Mouse (Mus musculus): ENCODE results near the gene Ankrd40. TPM values are rescaled to one million over a fixed set of nuclear protein-coding genes. Genes with fewer than 3 reads are reported as not detected.

Gene Ankrd40
- total and polyA plus RNA-seq, 3 experiments, result 56.0 to 98.8 (median 62.0) TPM

GRCm38 (mm10) chr11:94351094-94351493, 23.3 kb downstream of the Ankrd40 start:
- H3K4me1 ChIP-seq (ENCODE audit: control insufficient read depth in 1 of 2, insufficient read depth in 2 of 2), result peaks cover 6 to 35% of the 10 kb centered on the region in 2 experiments
- H3K36me3 ChIP-seq (replicated peaks in 1 of 2; ENCODE audit: control insufficient read depth in 1 of 2, insufficient read depth in 1 of 2, low read length in 1 of 2), result no peaks in the 10 kb centered on the region
- no peak for TF ChIP-seq USF2 (conservative IDR thresholded peaks at IDR 0.05; ENCODE audit: low read depth, low read length)
- no peak for TF ChIP-seq USF1 (IDR thresholded peaks at IDR 0.05; ENCODE audit: low read depth, low read length)
- no peak for TF ChIP-seq KAT2A (IDR thresholded peaks at IDR 0.05; ENCODE audit: insufficient replicate concordance, low read length)
- TF ChIP-seq MAFK (IDR thresholded peaks at IDR 0.05; ENCODE audit: insufficient replicate concordance, low read length), result peak; percentile 55; the same call in 1 of the 2 replicates
- no peak for TF ChIP-seq CHD2 (IDR thresholded peaks at IDR 0.05; ENCODE audit: low read length)
- peaks cover 4% of the 10 kb centered on the region for H3K9me3 ChIP-seq (replicated peaks; ENCODE audit: low read length)
- H3K4me2 ChIP-seq (ENCODE audit: insufficient read depth, low read depth, poor library complexity, severe bottlenecking), result no peak overlapping the region
- H3K4me3 ChIP-seq (replicated peaks in 1 of 3; ENCODE audit: low read depth in 2 of 3, low read length in 2 of 3, poor library complexity in 1 of 3), result no peak overlapping the region
- in situ Hi-C loops (cut with MboI; ENCODE audit: low pct_ligation_motif_present, low pct_unique_long_range_greater_than_20kb, low sequenced_read_pairs), result no loop called here
- no peak for DNase-seq (ENCODE audit: extremely low read depth)
- no peak overlapping the region for H3K9ac ChIP-seq (ENCODE audit: insufficient read depth, low read depth)
- dilution Hi-C loops (cut with MboI; ENCODE audit: extremely low pct_ligation_motif_present, extremely low pct_unique_long_range_greater_than_20kb, low sequenced_read_pairs), result no loop called here
- H3K79me2 ChIP-seq (replicated peaks; ENCODE audit: control insufficient read depth, extremely low read depth, insufficient read depth, poor library complexity, severe bottlenecking), result no peaks in the 10 kb centered on the region
- no peaks in the 10 kb centered on the region for H3K27me3 ChIP-seq (replicated peaks)
- H3K27ac ChIP-seq (ENCODE audit: insufficient read depth, low read depth), result no peak overlapping the region

DNA sequence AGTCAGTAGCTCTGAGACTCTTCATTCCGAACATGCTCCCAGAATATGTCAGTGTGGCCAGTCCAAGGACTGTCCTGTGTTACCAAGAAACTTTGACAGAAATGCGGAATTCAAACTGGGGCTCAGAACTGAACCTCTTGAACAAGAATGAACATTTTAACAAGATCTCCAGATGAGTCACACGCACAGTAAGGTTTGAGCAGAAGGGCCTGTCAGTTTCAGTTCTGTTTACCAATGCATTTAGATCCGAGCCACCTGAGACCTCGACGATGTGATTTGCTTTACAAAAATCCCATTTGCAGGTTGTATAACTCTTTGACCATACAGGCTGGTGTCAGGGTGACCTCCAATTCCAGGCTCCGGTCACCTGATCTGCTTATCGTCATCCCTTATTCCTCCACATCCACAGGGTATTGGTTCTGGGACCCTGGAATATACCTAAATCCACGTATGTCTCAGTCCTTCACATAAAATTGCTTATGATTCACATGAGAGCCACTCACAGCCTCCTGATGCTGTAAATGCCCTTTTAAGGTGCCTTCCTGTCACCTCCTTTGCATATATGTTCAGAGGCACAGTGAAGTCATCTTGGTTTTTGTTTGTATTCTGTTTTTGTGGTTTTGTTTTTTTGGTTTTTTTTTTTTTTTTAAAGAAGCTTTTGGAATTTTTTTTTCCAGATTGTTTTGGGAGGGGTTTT, 27.9 kb downstream of the Ankrd40 start:
- peak overlapping the region; percentile 95 for H3K4me2 ChIP-seq (ENCODE audit: insufficient read depth, low read depth, poor library complexity, severe bottlenecking)
- H3K9me3 ChIP-seq (replicated peaks; ENCODE audit: low read length), result no peaks in the 10 kb centered on the region
- peaks cover 24 to 56% of the 10 kb centered on the region in 2 experiments for H3K4me1 ChIP-seq (ENCODE audit: control insufficient read depth in 1 of 2, insufficient read depth in 2 of 2)
- H3K27ac ChIP-seq (ENCODE audit: insufficient read depth, low read depth), result peak overlapping the region; percentile 27
- DNase-seq (ENCODE audit: extremely low read depth), result peak; percentile 84
- dilution Hi-C loops (cut with MboI; ENCODE audit: extremely low pct_ligation_motif_present, extremely low pct_unique_long_range_greater_than_20kb, low sequenced_read_pairs) (no loop called here), in situ Hi-C loops (cut with MboI; ENCODE audit: low pct_ligation_motif_present, low pct_unique_long_range_greater_than_20kb, low sequenced_read_pairs) (no loop called here)
- H3K27me3 ChIP-seq (replicated peaks), result no peaks in the 10 kb centered on the region
- H3K4me3 ChIP-seq (replicated peaks in 1 of 3; ENCODE audit: low read depth in 2 of 3, low read length in 2 of 3, poor library complexity in 1 of 3), result peak overlapping the region in 1 of 3 experiments; percentile 4
- H3K9ac ChIP-seq (ENCODE audit: insufficient read depth, low read depth), result no peak overlapping the region
- no peaks in the 10 kb centered on the region for H3K79me2 ChIP-seq (replicated peaks; ENCODE audit: control insufficient read depth, extremely low read depth, insufficient read depth, poor library complexity, severe bottlenecking)
- H3K36me3 ChIP-seq (replicated peaks in 1 of 2; ENCODE audit: control insufficient read depth in 1 of 2, insufficient read depth in 1 of 2, low read length in 1 of 2), result no peaks in the 10 kb centered on the region
- peak; percentile 86 for TF ChIP-seq MYC (IDR thresholded peaks at IDR 0.05; ENCODE audit: low read depth, low read length)
- TF ChIP-seq CHD1 (IDR thresholded peaks at IDR 0.05; ENCODE audit: low read depth, low read length), result no peak
- no peak for TF ChIP-seq PAX5 (IDR thresholded peaks at IDR 0.05; ENCODE audit: low read length)
- no peak for TF ChIP-seq USF2 (conservative IDR thresholded peaks at IDR 0.05; ENCODE audit: low read depth, low read length)
- no peak for TF ChIP-seq UBTF (IDR thresholded peaks at IDR 0.05; ENCODE audit: low read depth, low read length)
- no peak for TF ChIP-seq NELFE (IDR thresholded peaks at IDR 0.05; ENCODE audit: low read depth, low read length)
- TF ChIP-seq MEF2A (IDR thresholded peaks at IDR 0.05; ENCODE audit: borderline replicate concordance, low read depth, low read length), result peak; percentile 74; the same call in 1 of the 2 replicates
- TF ChIP-seq RCOR1 (conservative IDR thresholded peaks at IDR 0.05; ENCODE audit: low read depth, low read length), result peak; percentile 94
- no peak for TF ChIP-seq MAZ (IDR thresholded peaks at IDR 0.05; ENCODE audit: low read depth, low read length)
- TF ChIP-seq TCF12 (IDR thresholded peaks at IDR 0.05; ENCODE audit: low read depth, low read length), result peak; percentile 82
- TF ChIP-seq MXI1 (IDR thresholded peaks at IDR 0.05; ENCODE audit: low read depth, low read length), result peak; percentile 41; the same call in 1 of the 2 replicates
- TF ChIP-seq USF1 (IDR thresholded peaks at IDR 0.05; ENCODE audit: low read depth, low read length), result no peak
- TF ChIP-seq GABPA (IDR thresholded peaks at IDR 0.05; ENCODE audit: insufficient replicate concordance, low read depth, low read length), result no peak
- TF ChIP-seq CHD2 (IDR thresholded peaks at IDR 0.05; ENCODE audit: low read length), result peak; percentile 29; the same call in 1 of the 2 replicates
- no peak for TF ChIP-seq ELF1 (IDR thresholded peaks at IDR 0.05; ENCODE audit: low read depth, low read length)
- no peak for TF ChIP-seq SMC3 (IDR thresholded peaks at IDR 0.05; ENCODE audit: low read depth, low read length)
- peak; percentile 71 for TF ChIP-seq ETS1 (conservative IDR thresholded peaks at IDR 0.05; ENCODE audit: low read depth, low read length)
- no peak for TF ChIP-seq TBP (conservative IDR thresholded peaks at IDR 0.05; ENCODE audit: low read depth, low read length)
- no peak for TF ChIP-seq NRF1 (IDR thresholded peaks at IDR 0.05; ENCODE audit: low read depth, low read length)
- peak; percentile 75 for TF ChIP-seq JUN (IDR thresholded peaks at IDR 0.05; ENCODE audit: insufficient read depth, low read depth, low read length)
- no peak for TF ChIP-seq ZC3H11A (IDR thresholded peaks at IDR 0.05; ENCODE audit: low read depth, low read length)
- no peak for TF ChIP-seq RAD21 (IDR thresholded peaks at IDR 0.05; ENCODE audit: low read depth, low read length)
- no peak for TF ChIP-seq E2F4 (IDR thresholded peaks at IDR 0.05; ENCODE audit: insufficient replicate concordance, low read depth, low read length)
- TF ChIP-seq MAX (IDR thresholded peaks at IDR 0.05; ENCODE audit: low read length), result peak; percentile 75
- peak; percentile 98 for TF ChIP-seq IRF4 (IDR thresholded peaks at IDR 0.05; ENCODE audit: low read depth, low read length)
- TF ChIP-seq CTCF (conservative IDR thresholded peaks at IDR 0.05 in 1 of 2, IDR thresholded peaks at IDR 0.05 in 1 of 2; ENCODE audit: low read depth in 2 of 2, low read length in 2 of 2), result no peak
- no peak for TF ChIP-seq POLR2A (IDR thresholded peaks at IDR 0.05; ENCODE audit: low read depth, low read length)
- no peak for TF ChIP-seq ZKSCAN1 (IDR thresholded peaks at IDR 0.05; ENCODE audit: borderline replicate concordance, low read depth, low read length)
- TF ChIP-seq ZNF384 (IDR thresholded peaks at IDR 0.05; ENCODE audit: low read depth, low read length), result peak; percentile 88
- peak; percentile 61 for TF ChIP-seq BHLHE40 (IDR thresholded peaks at IDR 0.05; ENCODE audit: low read depth, low read length)
